Mouse (Mus musculus) midbrain, embryonic 13.5 days (tissue): ENCODE results near the gene Tgfbr2. TPM values are rescaled to one million over a fixed set of nuclear protein-coding genes. Genes with fewer than 3 reads are reported as not detected.

Experiments used
- ATAC-seq: fragments of 200-750 bp; cut with Nextera tagmentation; 2 replicates; pipeline ENCODE4 v1.8.0; 2017; ENCODE audit warnings: mild to moderate bottlenecking, moderate TSS enrichment, moderate library complexity
- H3K27ac ChIP-seq: fragments of 300-500 bp; sonication (generic); 2 replicates; pipeline ENCODE4 v1.5.1; 2015; ENCODE audit warnings: inconsistent platforms, mild to moderate bottlenecking, moderate library complexity
- H3K27me3 ChIP-seq: fragments of 300-500 bp; sonication (generic); 2 replicates; pipeline ENCODE4 v1.6.1; 2015; ENCODE audit warnings: mild to moderate bottlenecking, inconsistent platforms
- H3K36me3 ChIP-seq: fragments of 300-500 bp; sonication (generic); 2 replicates; pipeline ENCODE4 v1.6.1; 2015; ENCODE audit warnings: mild to moderate bottlenecking, inconsistent platforms
- H3K4me1 ChIP-seq: fragments of 300-500 bp; sonication (generic); replicated peaks from 2 replicates; pipeline ENCODE4 v1.6.1; 2015; ENCODE audit warnings: inconsistent platforms
- H3K4me2 ChIP-seq: fragments of 300-500 bp; sonication (generic); replicated peaks from 2 replicates; pipeline ENCODE4 v1.6.1; 2015; ENCODE audit warnings: moderate library complexity, mild to moderate bottlenecking, inconsistent platforms
- H3K4me3 ChIP-seq: fragments of 300-500 bp; sonication (generic); replicated peaks from 2 replicates; pipeline ENCODE4 v1.5.1; 2015; ENCODE audit warnings: mild to moderate bottlenecking, inconsistent platforms
- H3K9ac ChIP-seq: fragments of 300-500 bp; sonication (generic); replicated peaks from 2 replicates; pipeline ENCODE4 v1.6.1; 2015; ENCODE audit warnings: mild to moderate bottlenecking, inconsistent platforms
- H3K9me3 ChIP-seq: fragments of 300-500 bp; sonication (generic); 2 replicates; pipeline ENCODE4 v1.6.1; 2016; ENCODE audit warnings: mild to moderate bottlenecking, inconsistent platforms
- WGBS: fragments of 180-500 bp; shearing (Covaris S2); methylation state at CpG from one replicate; pipeline ENCODE4 v1.1.7; 2015; 5-methylcytosine and 5-hydroxymethylcytosine counted together
- polyA plus RNA-seq: library from polyadenylated mRNA; unstranded; fragments of >200 nt; fragmentation: Nextera tagmentation; extraction: Ambion mirVana; gene quantifications from 2 replicates; pipeline ENCODE4 v1.2.1, GENCODE M21; 2015

Gene Tgfbr2
- polyA plus RNA-seq, 1 experiment from 2014 or later, result 7.0 TPM

- H3K4me1 ChIP-seq, result no peaks in the 10 kb centered on the region
- no peak overlapping the region for H3K9ac ChIP-seq
- 97% methylated on average over 12 of the region's 12 CpGs for WGBS
- H3K4me2 ChIP-seq, result no peak overlapping the region
- H3K27me3 ChIP-seq, result no peaks in the 10 kb centered on the region
- no peaks in the 10 kb centered on the region for H3K36me3 ChIP-seq
- no peaks in the 10 kb centered on the region for H3K9me3 ChIP-seq
- H3K27ac ChIP-seq, result no peak overlapping the region
- no peak for ATAC-seq
- no peak overlapping the region for H3K4me3 ChIP-seq
Observed at GRCm38 (mm10) chr9:116192826-116193534, 17.8 kb upstream of the Tgfbr2 start.

DNA sequence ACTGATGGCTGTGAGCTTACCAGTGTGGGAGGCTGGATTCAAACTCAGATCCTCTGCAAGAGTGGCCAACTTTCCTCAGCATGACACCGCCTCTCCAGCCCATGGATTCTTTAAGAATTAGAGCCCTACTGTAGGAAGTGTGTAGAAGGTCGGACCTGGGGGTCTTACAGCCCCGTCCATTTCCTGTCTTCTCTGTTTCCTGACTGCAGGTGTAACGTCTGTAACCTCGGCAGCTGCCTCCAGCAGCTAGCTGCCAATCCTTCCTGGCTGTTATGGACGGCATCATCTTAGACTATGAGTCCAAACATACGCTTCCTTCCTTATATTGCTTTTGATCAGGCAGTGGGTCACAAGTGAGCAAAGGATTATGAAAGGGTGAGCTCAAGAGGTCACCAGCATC is 17.1 kb upstream of the Tgfbr2 start:
- no peak overlapping the region for H3K4me2 ChIP-seq
- no peaks in the 10 kb centered on the region for H3K4me1 ChIP-seq
- H3K36me3 ChIP-seq, result no peaks in the 10 kb centered on the region
- no peaks in the 10 kb centered on the region for H3K27me3 ChIP-seq
- no peak for ATAC-seq
- no peaks in the 10 kb centered on the region for H3K9me3 ChIP-seq
- H3K4me3 ChIP-seq, result no peak overlapping the region
- no peak overlapping the region for H3K27ac ChIP-seq
- WGBS, result 91% methylated on average over 7 of the region's 7 CpGs
- no peak overlapping the region for H3K9ac ChIP-seq

DNA sequence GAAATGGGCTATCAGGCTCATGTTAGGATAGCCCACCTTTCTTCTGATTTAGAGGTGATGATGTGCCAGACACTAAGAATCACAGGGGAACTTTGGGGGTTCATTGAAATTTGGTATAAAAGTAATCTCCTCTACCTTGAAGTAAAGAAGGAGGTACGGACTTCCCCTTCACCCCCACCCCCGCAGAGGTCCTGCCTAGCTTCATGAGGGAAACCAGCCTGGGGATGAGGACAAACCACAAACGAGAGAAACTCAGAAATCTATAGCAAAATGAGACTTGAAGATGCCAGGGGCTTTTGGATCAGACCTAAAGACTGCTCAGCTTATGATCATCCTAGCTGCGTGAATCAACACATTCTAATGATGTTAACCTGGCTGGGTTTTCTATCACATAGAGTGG is 14.7 kb upstream of the Tgfbr2 start:
- Histone ChIP-seq H3K9me3 (no peaks in the 10 kb centered on the region), H3K9ac (no peak overlapping the region), H3K27ac (no peak overlapping the region), H3K4me3 (no peak overlapping the region), H3K4me1 (no peaks in the 10 kb centered on the region), H3K36me3 (no peaks in the 10 kb centered on the region), H3K4me2 (no peak overlapping the region), H3K27me3 (no peaks in the 10 kb centered on the region)
- ATAC-seq, result no peak
- WGBS, result 89% methylated on average over 4 of the region's 4 CpGs

- Histone ChIP-seq H3K4me3 (no peak overlapping the region), H3K27me3 (no peaks in the 10 kb centered on the region), H3K9ac (no peak overlapping the region), H3K4me2 (no peak overlapping the region), H3K27ac (no peak overlapping the region), H3K9me3 (no peaks in the 10 kb centered on the region), H3K36me3 (no peaks in the 10 kb centered on the region), H3K4me1 (no peaks in the 10 kb centered on the region)
- 91% methylated on average over 15 of the region's 15 CpGs for WGBS
- no peak for ATAC-seq
Observed at GRCm38 (mm10) chr9:116188952-116189666, 13.9 kb upstream of the Tgfbr2 start.

- no peak overlapping the region for H3K27ac ChIP-seq
- H3K27me3 ChIP-seq, result no peaks in the 10 kb centered on the region
- no peak for ATAC-seq
- no peak overlapping the region for H3K4me2 ChIP-seq
- no peaks in the 10 kb centered on the region for H3K9me3 ChIP-seq
- no peak overlapping the region for H3K4me3 ChIP-seq
- WGBS, result 88% methylated on average over 10 of the region's 10 CpGs
- H3K36me3 ChIP-seq, result no peaks in the 10 kb centered on the region
- H3K4me1 ChIP-seq, result no peaks in the 10 kb centered on the region
- H3K9ac ChIP-seq, result no peak overlapping the region
Observed at GRCm38 (mm10) chr9:116187181-116187731, 12.1 kb upstream of the Tgfbr2 start.

- Histone ChIP-seq H3K9me3 (no peaks in the 10 kb centered on the region), H3K9ac (no peak overlapping the region), H3K4me3 (no peak overlapping the region), H3K4me2 (no peak overlapping the region), H3K4me1 (no peaks in the 10 kb centered on the region), H3K27ac (no peak overlapping the region), H3K27me3 (no peaks in the 10 kb centered on the region), H3K36me3 (no peaks in the 10 kb centered on the region)
- 90% methylated on average over 5 of the region's 5 CpGs for WGBS
- ATAC-seq, result no peak
Observed at GRCm38 (mm10) chr9:116184903-116185302, 9.7 kb upstream of the Tgfbr2 start.

DNA sequence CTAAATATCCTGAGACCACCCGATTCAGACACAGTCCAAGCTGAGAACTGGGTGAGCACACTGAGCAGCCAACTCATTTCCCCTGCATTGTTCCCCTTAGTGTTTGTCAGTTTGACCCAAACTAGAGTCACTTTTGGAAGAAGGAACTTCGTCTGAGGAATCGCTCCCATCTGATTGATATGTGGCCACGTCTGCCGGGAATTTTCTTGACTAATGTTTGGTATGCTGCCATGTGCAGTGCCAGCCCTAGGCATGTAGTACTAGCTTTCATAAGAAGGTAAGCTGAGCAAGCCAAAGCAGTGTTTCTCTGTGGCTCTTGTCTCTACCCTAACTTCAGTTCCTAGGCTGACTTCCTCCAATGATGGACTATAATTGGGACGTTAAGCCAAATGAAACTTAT is 7.9 kb upstream of the Tgfbr2 start:
- Histone ChIP-seq H3K27me3 (no peaks in the 10 kb centered on the region), H3K9ac (no peak overlapping the region), H3K36me3 (no peaks in the 10 kb centered on the region), H3K27ac (no peak overlapping the region), H3K4me3 (no peak overlapping the region), H3K4me1 (no peaks in the 10 kb centered on the region), H3K4me2 (no peak overlapping the region), H3K9me3 (no peaks in the 10 kb centered on the region)
- ATAC-seq, result no peak
- 93% methylated on average over 6 of the region's 6 CpGs for WGBS

GRCm38 (mm10) chr9:116181608-116182007 is 6.4 kb upstream of the Tgfbr2 start:
- Histone ChIP-seq H3K27ac (no peak overlapping the region), H3K36me3 (no peaks in the 10 kb centered on the region), H3K4me1 (no peaks in the 10 kb centered on the region), H3K27me3 (peaks cover 2% of the 10 kb centered on the region; the same call in 1 of the 2 replicates), H3K4me3 (no peak overlapping the region), H3K9me3 (no peaks in the 10 kb centered on the region), H3K4me2 (no peak overlapping the region), H3K9ac (no peak overlapping the region)
- WGBS, result 96% methylated on average over 5 of the region's 5 CpGs
- no peak for ATAC-seq

DNA sequence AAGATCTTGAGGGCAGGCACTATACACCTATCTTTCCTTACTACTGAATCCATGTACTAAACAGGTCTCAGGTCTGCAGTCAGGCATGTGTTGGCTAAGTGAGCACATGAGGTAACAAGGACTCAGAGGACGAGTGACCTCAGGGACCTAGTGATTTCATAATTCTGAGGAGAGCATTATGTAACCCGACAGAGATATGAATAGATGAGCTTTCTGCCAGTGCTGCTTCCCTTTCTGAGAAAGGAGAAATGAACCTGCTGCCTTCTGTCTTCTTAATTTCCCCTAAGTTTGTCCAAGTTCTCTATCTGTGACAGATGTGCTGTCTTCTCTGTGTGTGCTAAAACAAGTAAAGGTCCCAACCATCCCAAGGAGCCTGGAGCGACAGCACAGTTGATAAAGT is 3.0 kb upstream of the Tgfbr2 start:
- Histone ChIP-seq H3K27ac (no peak overlapping the region), H3K9me3 (no peaks in the 10 kb centered on the region), H3K4me2 (no peak overlapping the region), H3K4me1 (peaks cover 13% of the 10 kb centered on the region), H3K4me3 (no peak overlapping the region), H3K9ac (no peak overlapping the region), H3K36me3 (no peaks in the 10 kb centered on the region), H3K27me3 (peaks cover 37% of the 10 kb centered on the region)
- WGBS, result 84% methylated on average over 3 of the region's 3 CpGs
- ATAC-seq, result no peak

DNA sequence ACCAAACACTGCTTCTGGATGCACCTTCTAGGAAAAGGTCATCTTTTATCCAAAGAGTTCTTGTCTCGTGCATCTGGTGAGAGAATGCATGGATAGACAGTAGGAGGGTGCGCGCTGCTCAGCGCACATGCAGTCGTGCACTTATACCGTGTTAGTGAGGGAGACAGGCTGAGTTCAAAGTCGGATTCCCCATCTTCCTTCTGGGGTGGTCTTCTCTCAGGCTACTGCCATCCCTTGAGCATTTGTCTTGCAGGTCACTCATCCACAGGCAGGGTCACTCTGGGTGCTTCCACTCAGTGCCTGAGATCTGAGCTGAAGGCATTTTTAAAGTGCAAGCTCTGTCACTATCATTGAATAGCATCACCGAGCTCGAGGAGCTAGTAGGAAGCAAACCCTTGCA is 1.9 kb upstream of the Tgfbr2 start:
- WGBS, result 88% methylated on average over 9 of the region's 9 CpGs
- Histone ChIP-seq H3K27ac (no peak overlapping the region), H3K9me3 (no peaks in the 10 kb centered on the region), H3K4me3 (no peak overlapping the region), H3K27me3 (peaks cover 37% of the 10 kb centered on the region), H3K4me2 (no peak overlapping the region), H3K36me3 (no peaks in the 10 kb centered on the region), H3K9ac (no peak overlapping the region), H3K4me1 (peaks cover 13% of the 10 kb centered on the region)
- no peak for ATAC-seq

DNA sequence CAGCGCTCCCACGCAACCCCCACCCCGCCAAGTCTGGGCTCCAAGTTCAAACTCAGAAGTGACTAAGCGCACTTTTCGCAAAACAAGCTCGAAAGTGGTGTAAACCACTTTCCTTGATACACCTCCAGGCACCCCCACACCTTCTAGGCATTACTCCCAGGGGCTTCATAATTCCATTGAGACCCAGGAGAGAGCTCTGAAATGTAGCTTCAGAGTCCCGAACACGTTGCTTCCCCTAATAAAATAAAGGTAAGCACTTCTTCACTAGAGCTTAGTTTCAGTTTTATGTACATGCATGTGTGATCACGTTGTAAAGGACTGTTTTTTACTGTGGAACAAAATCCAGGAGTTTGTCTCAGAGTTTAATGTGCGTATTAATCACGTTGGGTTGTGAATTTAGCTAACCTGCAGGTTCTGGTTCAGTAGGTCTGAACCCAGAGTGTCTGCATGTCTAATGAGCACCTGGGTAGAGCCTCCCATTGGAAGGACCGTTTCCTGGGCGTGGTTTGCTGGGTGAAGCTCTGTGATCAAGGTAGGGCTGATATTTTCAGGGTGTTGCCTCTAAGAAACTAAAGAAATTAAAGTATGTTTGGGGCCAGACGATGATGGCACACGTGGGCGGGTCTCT is 442 bp upstream of the Tgfbr2 start:
- H3K9ac ChIP-seq, result peak overlapping the region; percentile 67; the same call in 1 of the 2 replicates
- peaks cover 37% of the 10 kb centered on the region for H3K27me3 ChIP-seq
- H3K4me1 ChIP-seq, result peaks cover 13% of the 10 kb centered on the region
- no peaks in the 10 kb centered on the region for H3K9me3 ChIP-seq
- H3K4me3 ChIP-seq, result peak overlapping the region; percentile 55
- H3K36me3 ChIP-seq, result no peaks in the 10 kb centered on the region
- 0 out of 2 replicates have a peak overlapping the region, but pooled peaks have one; percentile 5 for H3K27ac ChIP-seq
- peak overlapping the region; percentile 95 for H3K4me2 ChIP-seq
- 8% methylated on average over 16 of the region's 16 CpGs for WGBS
- ATAC-seq, result peak; percentile 9; the same call in 1 of the 2 replicates
